Mouse (Mus musculus) neural tube, embryonic 14.5 days (tissue): ENCODE measurements around the gene Gm28891. TPM values are rescaled to one million over a fixed set of nuclear protein-coding genes. Genes with fewer than 3 reads are reported as not detected.
"Not testable (repeated sequence)": the region's sequence is repeated elsewhere in the genome, so short reads cannot be mapped to it uniquely, and the experiment has no call there.

Experiments
- ATAC-seq: fragments of 200-750 bp; cut with Nextera tagmentation; 2 replicates; pipeline ENCODE4 v1.8.0; 2017; ENCODE audit warnings: low read depth, mild to moderate bottlenecking, moderate TSS enrichment, moderate library complexity
- H3K27ac ChIP-seq: fragments of 300-500 bp; sonication (generic); 2 replicates; pipeline ENCODE4 v1.5.1; 2014; ENCODE audit warnings: low read depth, mild to moderate bottlenecking, control low read depth, low read length, moderate library complexity, mixed read lengths
- H3K27me3 ChIP-seq: fragments of 300-500 bp; sonication (generic); 2 replicates; pipeline ENCODE4 v1.6.1; 2014; ENCODE audit warnings: low read length; ENCODE audit not compliant: control insufficient read depth, insufficient read depth
- H3K36me3 ChIP-seq: fragments of 300-500 bp; sonication (generic); 2 replicates; pipeline ENCODE4 v1.6.1; 2014; ENCODE audit warnings: low read length, mixed read lengths; ENCODE audit not compliant: control insufficient read depth, insufficient read depth
- H3K4me1 ChIP-seq: fragments of 300-500 bp; sonication (generic); 2 replicates; pipeline ENCODE4 v1.6.1; 2014; ENCODE audit warnings: low read length; ENCODE audit not compliant: control insufficient read depth, insufficient read depth
- H3K4me2 ChIP-seq: fragments of 300-500 bp; sonication (generic); 2 replicates; pipeline ENCODE4 v1.6.1; 2014; ENCODE audit warnings: mild to moderate bottlenecking, low read depth, low read length, control low read depth
- H3K4me3 ChIP-seq: fragments of 300-500 bp; sonication (generic); 2 replicates; pipeline ENCODE4 v1.5.1; 2014; ENCODE audit warnings: low read depth, low read length, control low read depth, mixed read lengths
- H3K9ac ChIP-seq: fragments of 300-500 bp; sonication (generic); replicated peaks from 2 replicates; pipeline ENCODE4 v1.6.1; 2014; ENCODE audit warnings: low read depth, mild to moderate bottlenecking, control low read depth, low read length, mixed read lengths
- H3K9me3 ChIP-seq: fragments of 300-500 bp; sonication (generic); 2 replicates; pipeline ENCODE4 v1.6.1; 2016; ENCODE audit warnings: low read length; ENCODE audit not compliant: control insufficient read depth
- WGBS: fragments of 180-500 bp; shearing (Covaris S2); extraction: QIAGEN DNeasy Blood & Tissue Kit; methylation state at CpG from one replicate; pipeline ENCODE4 v1.1.7; 2014; 5-methylcytosine and 5-hydroxymethylcytosine counted together
- polyA plus RNA-seq: library from polyadenylated mRNA; unstranded; fragments of >200 nt; fragmentation: Nextera tagmentation; extraction: Ambion mirVana; gene quantifications from 2 replicates; pipeline ENCODE4 v1.2.1, GENCODE M21; 2014

Gm28891 gene
- not detected in 2 replicates for polyA plus RNA-seq

DNA sequence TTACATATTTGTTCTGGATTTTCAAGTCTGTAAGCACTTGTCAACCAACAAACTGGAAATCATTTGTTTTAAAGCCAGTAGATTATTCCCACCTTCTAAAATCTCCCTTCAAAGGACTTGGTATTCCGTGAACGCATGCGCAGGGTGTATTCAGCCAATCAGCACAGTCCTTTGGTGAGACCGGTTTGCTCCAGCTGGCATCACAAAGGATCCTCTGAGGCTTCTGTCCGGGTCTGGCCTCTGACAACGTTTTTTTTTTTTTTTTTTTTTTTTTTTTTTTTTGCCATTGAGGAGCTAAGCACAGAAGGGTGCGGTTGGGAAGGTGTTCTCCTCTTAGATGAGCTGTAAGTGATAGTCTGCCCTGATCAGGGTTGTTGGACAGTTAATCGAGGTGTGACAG lies at the start of gene Gm28891:
Gene Gm28891 (plus strand): TSS at position 301 of the 400 bp plus-strand sequence.
- not testable (repeated sequence) for H3K27me3 ChIP-seq, H3K4me1 ChIP-seq, ATAC-seq, H3K9me3 ChIP-seq, H3K9ac ChIP-seq, H3K36me3 ChIP-seq, H3K4me2 ChIP-seq, H3K4me3 ChIP-seq, H3K27ac ChIP-seq
- WGBS: 81% methylated on average over 3 of the region's 8 CpGs
